8 mouse cellular contexts compared by ENCODE assay signal in the genomic region with DNA sequence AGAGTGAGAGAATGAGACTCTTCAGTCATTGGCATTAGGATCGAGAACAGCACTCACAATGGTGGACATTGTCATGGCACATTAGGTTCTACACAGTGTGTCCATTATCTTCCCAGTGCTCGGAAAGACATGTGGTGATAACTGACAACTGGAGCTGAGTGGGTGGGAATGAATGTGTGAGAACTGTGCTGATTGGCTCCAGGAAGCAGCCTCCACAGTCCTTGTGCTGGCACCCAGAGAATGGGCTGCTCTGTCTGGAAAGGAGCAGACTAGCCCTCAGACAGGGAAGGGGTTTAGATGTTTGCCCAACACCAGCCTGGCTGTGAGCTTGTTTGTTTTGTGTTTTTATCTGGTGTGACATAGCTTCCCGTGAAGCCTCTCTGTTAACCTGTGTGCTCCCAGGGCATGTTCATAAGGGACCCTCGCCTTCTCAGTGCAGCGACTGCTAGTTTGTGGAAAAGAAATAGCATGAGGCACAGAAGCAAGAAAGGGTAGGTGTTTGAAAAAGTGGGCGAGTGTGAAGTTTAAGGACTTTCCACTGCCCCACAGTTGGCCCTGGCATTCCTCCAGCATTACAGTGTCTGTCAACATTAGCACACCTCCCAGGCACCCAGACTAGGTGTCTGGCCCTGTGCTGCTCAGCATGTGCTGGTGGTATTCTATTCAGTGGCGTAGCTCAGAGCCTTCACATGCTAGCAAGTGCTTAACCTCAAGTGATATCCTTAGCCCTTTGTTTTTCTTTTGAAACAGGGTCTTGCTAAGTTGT. TPM values are rescaled to one million over a fixed set of nuclear protein-coding genes. Genes with fewer than 3 reads are reported as not detected.
DNase-seq lines count a peak whose midpoint lies in the region; ATAC-seq and TF ChIP-seq lines count a peak whose summit lies in the region.

No protein-coding gene starts in this region.

- no peaks in the 10 kb centered on the region for H3K27me3 ChIP-seq in forebrain, embryonic 14.5 days (replicated peaks; ENCODE audit: control insufficient read depth, insufficient read depth, low read length)
- H3K27me3 ChIP-seq in forebrain, embryonic 12.5 days = no peaks in the 10 kb centered on the region
- H3K27me3 ChIP-seq in testis, adult 2 months (ENCODE audit: control insufficient read depth, insufficient read depth, low read length) = no peaks in the 10 kb centered on the region
- no peaks in the 10 kb centered on the region for H3K27me3 ChIP-seq in liver, adult 2 months (ENCODE audit: control insufficient read depth, insufficient read depth, low read length)
- H3K27me3 ChIP-seq in heart, embryonic 10.5 days (ENCODE audit: insufficient read depth, poor library complexity, severe bottlenecking) = no peaks in the 10 kb centered on the region

- peaks cover 14% of the 10 kb centered on the region; the same call in 1 of the 2 replicates for H3K79me2 ChIP-seq in liver, adult 2 months (ENCODE audit: control insufficient read depth, insufficient read depth, low read length)

- H3K36me3 ChIP-seq in forebrain, embryonic 14.5 days (ENCODE audit: control insufficient read depth, insufficient read depth, low read length) = no peaks in the 10 kb centered on the region
- H3K36me3 ChIP-seq in forebrain, embryonic 12.5 days (replicated peaks) = no peaks in the 10 kb centered on the region
- no peaks in the 10 kb centered on the region for H3K36me3 ChIP-seq in testis, adult 2 months (ENCODE audit: control insufficient read depth, insufficient read depth, low read length)
- no peaks in the 10 kb centered on the region for H3K36me3 ChIP-seq in liver, adult 2 months (ENCODE audit: control insufficient read depth, insufficient read depth, low read length)
- H3K36me3 ChIP-seq in heart, embryonic 10.5 days = no peaks in the 10 kb centered on the region

- no peak overlapping the region for H3K9ac ChIP-seq in forebrain, embryonic 14.5 days (ENCODE audit: low read length)
- no peak overlapping the region for H3K9ac ChIP-seq in forebrain, embryonic 12.5 days
- peak overlapping the region; percentile 46; the same call in 1 of the 2 replicates for H3K9ac ChIP-seq in liver, adult 2 months (ENCODE audit: low read depth, low read length)

- TF ChIP-seq CTCF in testis, adult 2 months (IDR thresholded peaks at IDR 0.05; ENCODE audit: control insufficient read depth, insufficient read depth, insufficient replicate concordance, low read depth, low read length) = no peak
- TF ChIP-seq CTCF in liver, adult 2 months (IDR thresholded peaks at IDR 0.05; ENCODE audit: low read depth, low read length) = no peak

- H3K4me3 ChIP-seq in forebrain, embryonic 14.5 days (ENCODE audit: low read depth, low read length) = no peak overlapping the region
- H3K4me3 ChIP-seq in forebrain, embryonic 12.5 days (replicated peaks) = no peak overlapping the region
- H3K4me3 ChIP-seq in testis, adult 2 months (ENCODE audit: control insufficient read depth, low read depth, low read length) = peak overlapping the region; percentile 22; the same call in 1 of the 2 replicates
- H3K4me3 ChIP-seq in liver, adult 2 months (ENCODE audit: insufficient read depth, low read depth, low read length) = no peak overlapping the region
- no peak overlapping the region for H3K4me3 ChIP-seq in heart, embryonic 10.5 days

- TF ChIP-seq POLR2A in testis, adult 2 months (IDR thresholded peaks at IDR 0.05; ENCODE audit: control insufficient read depth, low read depth, low read length) = no peak
- TF ChIP-seq POLR2A in liver, adult 2 months (IDR thresholded peaks at IDR 0.05; ENCODE audit: extremely low read depth, insufficient read depth, low read length) = no peak

- H3K4me1 ChIP-seq in forebrain, embryonic 14.5 days (ENCODE audit: control insufficient read depth, insufficient read depth, low read length) = no peaks in the 10 kb centered on the region
- peaks cover 3% of the 10 kb centered on the region; the same call in 1 of the 2 replicates for H3K4me1 ChIP-seq in forebrain, embryonic 12.5 days
- peaks cover 2% of the 10 kb centered on the region for H3K4me1 ChIP-seq in testis, adult 2 months (ENCODE audit: control insufficient read depth, insufficient read depth, low read length)
- peaks cover 32% of the 10 kb centered on the region for H3K4me1 ChIP-seq in liver, adult 2 months (ENCODE audit: control insufficient read depth, insufficient read depth, low read length)
- peaks cover 25% of the 10 kb centered on the region for H3K4me1 ChIP-seq in heart, embryonic 10.5 days

- H3K4me2 ChIP-seq in forebrain, embryonic 14.5 days (ENCODE audit: low read length) = no peak overlapping the region
- H3K4me2 ChIP-seq in forebrain, embryonic 12.5 days = no peak overlapping the region

- H3K27ac ChIP-seq in forebrain, embryonic 14.5 days (ENCODE audit: low read depth, low read length) = no peak overlapping the region
- H3K27ac ChIP-seq in forebrain, embryonic 12.5 days = no peak overlapping the region
- no peak overlapping the region for H3K27ac ChIP-seq in testis, adult 2 months (ENCODE audit: control insufficient read depth, insufficient read depth, low read depth, low read length)
- peak overlapping the region; percentile 81 for H3K27ac ChIP-seq in liver, adult 2 months (replicated peaks; ENCODE audit: insufficient read depth, low read depth, low read length)
- H3K27ac ChIP-seq in heart, embryonic 10.5 days = no peak overlapping the region

- DNase-seq in forebrain, embryonic 14.5 days (ENCODE audit: low spot score) = no peak
- no peak for DNase-seq in testis, postnatal 14 days (ENCODE audit: low spot score)
- peak; percentile 86 for DNase-seq in liver, adult 2 months (ENCODE audit: extremely low read depth, low read depth, low spot score)
- DNase-seq in spleen, adult 18-20 months = no peak
- no peak for DNase-seq in heart, embryonic 10.5 days (ENCODE audit: low spot score)
- DNase-seq in adrenal gland, adult 8-10 months = no peak

- H3K9me3 ChIP-seq in forebrain, embryonic 14.5 days (replicated peaks; ENCODE audit: control insufficient read depth, low read length) = no peaks in the 10 kb centered on the region
- H3K9me3 ChIP-seq in forebrain, embryonic 12.5 days = no peaks in the 10 kb centered on the region
- H3K9me3 ChIP-seq in heart, embryonic 10.5 days = no peaks in the 10 kb centered on the region

- 54% methylated on average over 7 of the region's 7 CpGs for WGBS in forebrain, embryonic 14.5 days
- 65% methylated on average over 7 of the region's 7 CpGs for WGBS in forebrain, embryonic 12.5 days
- WGBS in liver, adult 2 months = 26% methylated on average over 7 of the region's 7 CpGs
- WGBS in heart, embryonic 10.5 days = 40% methylated on average over 7 of the region's 7 CpGs

- peak; percentile 37; the same call in 1 of the 2 replicates for ATAC-seq in forebrain, embryonic 14.5 days
- ATAC-seq in forebrain, embryonic 12.5 days (ENCODE audit: low FRiP score) = no peak

RNA-seq across cellular contexts. Expression of gene Inpp4a, which starts 51.4 kb away (rescaled TPM):
- polyA plus RNA-seq in forebrain, embryonic 14.5 days (2014; fragmentation: Nextera tagmentation; extraction: Ambion mirVana) = 39.6 and 48.2 TPM in 2 replicates
- polyA plus RNA-seq in forebrain, embryonic 12.5 days (2016; fragmentation: Nextera tagmentation; extraction: Ambion mirVana) = 21.3 and 26.9 TPM in 2 replicates
- polyA plus RNA-seq in testis, adult 2 months (2012; rRNA removed) = 68.1 and 74.6 TPM in 2 replicates
- 12.4 and 19.2 TPM in 2 replicates for total RNA-seq in liver, adult 2 months (2014; rRNA removed)
- polyA plus RNA-seq in liver, adult 2 months (2012; rRNA removed) = 8.1 and 8.2 TPM in 2 replicates
- 10.5 and 13.3 TPM in 2 replicates for polyA plus RNA-seq in heart, embryonic 10.5 days (2016; fragmentation: Nextera tagmentation; extraction: Ambion mirVana)
- 10 to 100 TPM; 23.0 to 35.6 (median 31.2) TPM for total RNA-seq in adrenal gland, adult 8-10 months (2022)
